Mouse (Mus musculus): ENCODE measurements around the gene Flt1. TPM values are rescaled to one million over a fixed set of nuclear protein-coding genes. Genes with fewer than 3 reads are reported as not detected.

Gene Flt1
- polyA plus RNA-seq, 1 experiment, result 32.5 TPM

DNA sequence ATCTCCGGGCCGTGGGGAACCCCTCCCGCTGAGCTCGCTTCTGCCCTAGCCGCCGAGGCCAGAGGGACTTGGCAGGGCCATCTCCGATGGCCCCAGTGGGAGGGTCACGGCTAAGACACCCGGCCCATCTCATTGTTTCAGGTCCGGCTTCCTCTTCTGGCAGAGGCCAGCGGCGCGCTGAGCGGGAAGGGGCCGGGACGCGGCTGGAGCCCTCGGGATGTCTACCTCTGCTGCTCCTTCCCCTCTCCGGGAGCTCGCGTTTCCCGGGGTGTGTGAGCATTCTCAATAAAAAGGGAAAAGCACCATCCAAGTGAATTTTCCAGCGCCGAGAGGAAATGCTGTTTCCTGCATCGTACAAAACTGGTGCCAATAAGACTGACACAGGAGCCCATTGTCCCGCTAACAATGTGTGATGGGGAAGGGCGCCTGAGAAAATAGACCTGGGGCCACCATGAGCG lies 25.9 kb upstream of the Flt1 start:
- WGBS, result under 1% methylated on average over 28 of the region's 28 CpGs
- no peak for TF ChIP-seq POLR2A (IDR thresholded peaks at IDR 0.05; ENCODE audit: borderline replicate concordance, extremely low read depth, low read depth, low read length)
- TF ChIP-seq CTCF (IDR thresholded peaks at IDR 0.05; ENCODE audit: insufficient read depth, low read length), result no peak
- Histone ChIP-seq H3K4me3 (replicated peaks; ENCODE audit: extremely low read depth, low read depth, low read length) (no peak overlapping the region), H3K4me1 (ENCODE audit: control insufficient read depth, insufficient read depth, low read length) (peaks cover 3% of the 10 kb centered on the region; the same call in 1 of the 2 replicates)
- peak; percentile 50 for DNase-seq

GRCm38 (mm10) chr5:147749972-147750371 lies 24.2 kb upstream of the Flt1 start:
- WGBS, result 49% methylated on average over 5 of the region's 5 CpGs
- Histone ChIP-seq H3K4me3 (replicated peaks; ENCODE audit: extremely low read depth, low read depth, low read length) (no peak overlapping the region), H3K4me1 (ENCODE audit: control insufficient read depth, insufficient read depth, low read length) (peaks cover 3% of the 10 kb centered on the region; the same call in 1 of the 2 replicates)
- TF ChIP-seq POLR2A (IDR thresholded peaks at IDR 0.05; ENCODE audit: borderline replicate concordance, extremely low read depth, low read depth, low read length) (no peak), CTCF (IDR thresholded peaks at IDR 0.05; ENCODE audit: insufficient read depth, low read length) (no peak)
- no peak for DNase-seq

GRCm38 (mm10) chr5:147748081-147748581 lies 22.3 kb upstream of the Flt1 start:
- peak; percentile 14 for DNase-seq
- peaks cover 3% of the 10 kb centered on the region; the same call in 1 of the 2 replicates for H3K4me1 ChIP-seq (ENCODE audit: control insufficient read depth, insufficient read depth, low read length)
- no peak overlapping the region for H3K4me3 ChIP-seq (replicated peaks; ENCODE audit: extremely low read depth, low read depth, low read length)
- TF ChIP-seq CTCF (IDR thresholded peaks at IDR 0.05; ENCODE audit: insufficient read depth, low read length) (no peak), POLR2A (IDR thresholded peaks at IDR 0.05; ENCODE audit: borderline replicate concordance, extremely low read depth, low read depth, low read length) (no peak)
- 9% methylated on average over 15 of the region's 15 CpGs for WGBS

DNA sequence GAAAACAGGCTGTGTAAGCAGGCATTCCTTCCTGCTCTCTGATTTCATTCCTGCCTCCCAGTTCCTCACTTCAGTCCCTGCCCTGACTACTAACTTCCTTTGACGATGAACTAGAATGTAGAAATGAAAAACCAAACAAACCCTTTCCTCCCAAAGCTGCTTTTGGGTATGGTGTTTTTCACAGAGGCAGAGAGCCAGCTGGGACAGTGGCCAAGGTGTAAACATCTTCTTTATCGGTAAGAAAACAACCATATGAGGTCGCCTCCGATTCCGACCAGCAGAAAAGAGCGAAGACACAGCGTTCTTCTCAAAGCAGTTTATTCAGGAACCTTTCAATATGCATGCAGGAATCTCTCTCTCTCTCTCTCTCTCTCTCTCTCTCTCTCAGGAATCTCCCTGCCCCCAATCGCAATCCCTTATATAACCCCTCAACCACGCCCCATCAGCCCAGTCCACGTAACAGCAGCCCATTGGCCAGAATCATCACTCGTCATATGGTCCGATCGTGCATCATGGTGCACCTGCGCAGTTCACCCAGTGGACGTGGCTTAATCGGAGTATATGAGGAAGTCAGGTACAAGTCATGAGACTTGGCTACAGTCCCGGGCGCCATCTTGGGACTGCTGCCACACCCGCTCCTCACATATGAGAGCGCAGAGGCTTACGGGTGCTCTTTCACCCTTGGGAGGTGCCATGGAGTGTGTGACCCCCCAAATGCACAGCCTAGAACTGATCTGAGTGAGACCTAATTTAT lies 19.3 kb upstream of the Flt1 start:
- WGBS, result 73% methylated on average over 21 of the region's 21 CpGs
- TF ChIP-seq POLR2A (IDR thresholded peaks at IDR 0.05; ENCODE audit: borderline replicate concordance, extremely low read depth, low read depth, low read length) (no peak), CTCF (IDR thresholded peaks at IDR 0.05; ENCODE audit: insufficient read depth, low read length) (no peak)
- H3K4me3 ChIP-seq (replicated peaks; ENCODE audit: extremely low read depth, low read depth, low read length), result no peak overlapping the region

DNA sequence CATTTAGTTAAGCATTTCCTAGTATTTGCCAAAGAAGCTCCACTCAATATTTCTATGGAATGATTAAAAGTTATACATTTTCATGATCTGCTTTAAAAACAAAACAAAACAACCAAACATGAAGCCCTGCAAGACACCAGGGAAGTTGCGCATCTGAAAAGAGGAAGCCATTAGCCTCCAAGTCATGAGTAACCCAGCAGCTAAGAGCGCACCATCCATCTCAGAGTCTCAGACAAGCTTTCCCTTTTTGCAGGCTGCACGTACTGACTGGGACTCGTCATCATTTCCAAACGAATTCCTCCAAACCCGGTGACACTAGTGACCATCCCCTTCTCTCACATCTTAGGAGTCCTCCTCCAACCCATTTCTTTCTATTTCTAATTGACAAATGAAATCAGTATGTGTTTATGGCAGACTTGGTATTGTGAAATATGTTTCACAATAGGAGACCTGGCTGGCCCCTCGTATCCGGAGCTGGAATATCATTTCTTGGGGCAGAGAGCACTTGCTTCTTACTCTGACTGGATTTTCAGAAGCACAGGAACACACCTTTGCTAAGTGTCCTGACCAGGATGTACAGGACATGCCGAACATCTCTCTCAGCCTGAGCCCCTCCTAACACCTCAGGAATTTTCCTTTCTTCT lies 16.8 kb upstream of the Flt1 start:
- no peak overlapping the region for H3K4me3 ChIP-seq (replicated peaks; ENCODE audit: extremely low read depth, low read depth, low read length)

More for the DNA sequence above, 19.3 kb upstream of the Flt1 start:
- no peak for DNase-seq
- H3K4me1 ChIP-seq (ENCODE audit: control insufficient read depth, insufficient read depth, low read length), result no peaks in the 10 kb centered on the region

GRCm38 (mm10) chr5:147736766-147737280 lies 11.0 kb upstream of the Flt1 start:
- no peaks in the 10 kb centered on the region for H3K4me1 ChIP-seq (ENCODE audit: control insufficient read depth, insufficient read depth, low read length)
- H3K4me3 ChIP-seq (replicated peaks; ENCODE audit: extremely low read depth, low read depth, low read length), result no peak overlapping the region
- 62% methylated on average over 8 of the region's 8 CpGs for WGBS
- TF ChIP-seq POLR2A (IDR thresholded peaks at IDR 0.05; ENCODE audit: borderline replicate concordance, extremely low read depth, low read depth, low read length) (no peak), CTCF (IDR thresholded peaks at IDR 0.05; ENCODE audit: insufficient read depth, low read length) (no peak)
- DNase-seq, result no peak

More for the DNA sequence above, 16.8 kb upstream of the Flt1 start:
- no peaks in the 10 kb centered on the region for H3K4me1 ChIP-seq (ENCODE audit: control insufficient read depth, insufficient read depth, low read length)
- DNase-seq, result no peak
- 70% methylated on average over 9 of the region's 9 CpGs for whole genome bisulfite sequencing
- TF ChIP-seq POLR2A (IDR thresholded peaks at IDR 0.05; ENCODE audit: borderline replicate concordance, extremely low read depth, low read depth, low read length), result no peak
- TF ChIP-seq CTCF (IDR thresholded peaks at IDR 0.05; ENCODE audit: insufficient read depth, low read length), result no peak

DNA sequence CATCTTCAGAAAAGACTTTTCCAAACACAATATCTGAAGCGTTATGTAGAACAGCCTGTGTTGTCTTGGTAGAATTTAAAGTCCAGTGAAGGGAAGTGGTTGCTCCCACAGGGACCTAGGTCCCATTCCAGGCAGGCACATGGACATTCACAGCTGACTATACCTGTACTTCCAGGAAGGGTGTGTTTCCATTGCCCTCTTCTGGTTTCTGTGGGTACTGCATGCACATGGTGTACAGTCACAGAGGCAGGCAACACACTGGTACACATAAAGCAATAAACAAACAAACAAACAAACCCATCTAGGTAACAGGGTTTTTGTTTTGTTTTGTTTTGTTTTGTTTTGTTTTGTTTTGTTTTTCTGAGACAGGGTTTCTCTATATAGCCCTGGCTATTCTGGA lies 7.9 kb upstream of the Flt1 start:
- 95% methylated on average over 1 of the region's 1 CpGs for WGBS
- Histone ChIP-seq H3K4me3 (replicated peaks; ENCODE audit: extremely low read depth, low read depth, low read length) (no peak overlapping the region), H3K4me1 (ENCODE audit: control insufficient read depth, insufficient read depth, low read length) (no peaks in the 10 kb centered on the region)
- DNase-seq, result no peak
- TF ChIP-seq CTCF (IDR thresholded peaks at IDR 0.05; ENCODE audit: insufficient read depth, low read length), result 0 out of 2 replicates have a peak, but pooled peaks have one; percentile 18
- TF ChIP-seq POLR2A (IDR thresholded peaks at IDR 0.05; ENCODE audit: borderline replicate concordance, extremely low read depth, low read depth, low read length), result no peak

DNA sequence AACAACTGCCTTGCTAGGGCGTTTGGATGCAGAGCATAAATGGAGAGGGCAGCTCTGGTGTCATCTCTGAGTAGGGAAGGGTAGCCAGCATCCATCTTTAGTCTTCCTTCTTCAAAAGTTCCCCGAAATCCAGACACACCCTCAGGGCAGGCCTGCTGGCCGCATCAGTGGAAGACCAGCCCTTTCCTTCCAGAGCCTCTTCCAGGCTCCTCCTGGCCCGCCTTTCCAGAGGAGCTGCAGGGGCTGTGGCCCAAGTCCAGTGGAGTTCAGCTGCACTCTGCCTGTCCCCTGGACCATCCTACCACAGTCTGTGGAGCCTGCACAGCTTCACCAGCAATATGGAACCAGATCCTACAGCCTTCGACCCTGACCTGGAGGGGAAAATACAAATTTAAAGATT lies 7.1 kb upstream of the Flt1 start:
- TF ChIP-seq POLR2A (IDR thresholded peaks at IDR 0.05; ENCODE audit: borderline replicate concordance, extremely low read depth, low read depth, low read length) (no peak), CTCF (IDR thresholded peaks at IDR 0.05; ENCODE audit: insufficient read depth, low read length) (no peak)
- no peak for DNase-seq
- WGBS, result 58% methylated on average over 5 of the region's 5 CpGs
- Histone ChIP-seq H3K4me1 (ENCODE audit: control insufficient read depth, insufficient read depth, low read length) (no peaks in the 10 kb centered on the region), H3K4me3 (replicated peaks; ENCODE audit: extremely low read depth, low read depth, low read length) (no peak overlapping the region)

DNA sequence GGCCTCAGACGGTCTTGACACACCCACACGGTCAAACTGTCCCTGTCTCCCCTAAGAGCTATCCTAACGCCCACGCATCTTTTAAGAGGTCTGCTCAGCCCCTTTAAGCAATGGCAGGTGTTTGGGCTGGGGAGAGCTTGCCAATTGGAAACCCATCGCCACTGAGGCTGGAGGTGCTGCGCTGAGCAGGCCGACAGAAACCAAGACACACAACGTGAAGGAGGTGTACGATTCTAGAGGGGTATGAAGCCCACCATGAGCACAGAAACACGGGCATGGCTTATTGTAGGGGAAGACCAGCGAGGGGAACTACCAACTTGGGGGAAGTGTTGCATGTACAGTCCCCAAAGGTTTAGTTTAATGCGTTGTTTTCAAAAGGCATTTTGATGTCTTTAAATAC lies 1.7 kb upstream of the Flt1 start:
- 45% methylated on average over 12 of the region's 12 CpGs for whole genome bisulfite sequencing
- no peak for DNase-seq
- no peaks in the 10 kb centered on the region; the same call in 1 of the 2 replicates for H3K4me1 ChIP-seq (ENCODE audit: control insufficient read depth, insufficient read depth, low read length)
- no peak overlapping the region for H3K4me3 ChIP-seq (replicated peaks; ENCODE audit: extremely low read depth, low read depth, low read length)
- no peak for TF ChIP-seq CTCF (IDR thresholded peaks at IDR 0.05; ENCODE audit: insufficient read depth, low read length)
- no peak for TF ChIP-seq POLR2A (IDR thresholded peaks at IDR 0.05; ENCODE audit: borderline replicate concordance, extremely low read depth, low read depth, low read length)

Measured in lung, adult 2 months (tissue).